Mouse (Mus musculus): ENCODE results near the gene Tmem163. TPM values are rescaled to one million over a fixed set of nuclear protein-coding genes. Genes with fewer than 3 reads are reported as not detected.

The Tmem163 gene
- polyA plus RNA-seq, 1 experiment from 2014 or later, result 50.5 TPM

- 45% methylated on average over 16 of the region's 16 CpGs for WGBS
- peak; percentile 78 for ATAC-seq
- Histone ChIP-seq H3K4me2 (ENCODE audit: low read length) (peak overlapping the region; percentile 10; the same call in 1 of the 2 replicates), H3K27me3 (replicated peaks; ENCODE audit: control insufficient read depth, insufficient read depth, low read length) (no peaks in the 10 kb centered on the region), H3K9ac (ENCODE audit: low read depth, low read length) (no peak overlapping the region), H3K4me1 (ENCODE audit: control insufficient read depth, insufficient read depth, low read depth, low read length) (peaks cover 3% of the 10 kb centered on the region; the same call in 1 of the 2 replicates), H3K4me3 (ENCODE audit: low read length) (no peak overlapping the region), H3K9me3 (ENCODE audit: control insufficient read depth, low read length) (no peaks in the 10 kb centered on the region), H3K36me3 (ENCODE audit: control insufficient read depth, insufficient read depth, low read length) (no peaks in the 10 kb centered on the region), H3K27ac (ENCODE audit: low read depth, low read length) (no peak overlapping the region)
These were observed 171.1 kb downstream of the Tmem163 start for GRCm38 (mm10) chr1:127508067-127508739.

GRCm38 (mm10) chr1:127507042-127507650 lies 172.2 kb downstream of the Tmem163 start:
- H3K4me3 ChIP-seq (ENCODE audit: low read length), result no peak overlapping the region
- 45% methylated on average over 10 of the region's 10 CpGs for WGBS
- no peaks in the 10 kb centered on the region for H3K36me3 ChIP-seq (ENCODE audit: control insufficient read depth, insufficient read depth, low read length)
- H3K4me2 ChIP-seq (ENCODE audit: low read length), result no peak overlapping the region
- no peaks in the 10 kb centered on the region for H3K27me3 ChIP-seq (replicated peaks; ENCODE audit: control insufficient read depth, insufficient read depth, low read length)
- H3K27ac ChIP-seq (ENCODE audit: low read depth, low read length), result no peak overlapping the region
- H3K9ac ChIP-seq (ENCODE audit: low read depth, low read length), result no peak overlapping the region
- no peaks in the 10 kb centered on the region for H3K9me3 ChIP-seq (ENCODE audit: control insufficient read depth, low read length)
- ATAC-seq, result no peak
- H3K4me1 ChIP-seq (ENCODE audit: control insufficient read depth, insufficient read depth, low read depth, low read length), result peaks cover 3% of the 10 kb centered on the region; the same call in 1 of the 2 replicates

GRCm38 (mm10) chr1:127500701-127501100 lies 178.6 kb downstream of the Tmem163 start:
- 60% methylated on average over 17 of the region's 17 CpGs for WGBS
- peak overlapping the region; percentile 55; the same call in 1 of the 2 replicates for H3K27ac ChIP-seq (ENCODE audit: low read depth, low read length)
- no peaks in the 10 kb centered on the region for H3K27me3 ChIP-seq (replicated peaks; ENCODE audit: control insufficient read depth, insufficient read depth, low read length)
- no peaks in the 10 kb centered on the region for H3K4me1 ChIP-seq (ENCODE audit: control insufficient read depth, insufficient read depth, low read depth, low read length)
- H3K9me3 ChIP-seq (ENCODE audit: control insufficient read depth, low read length), result no peaks in the 10 kb centered on the region
- H3K9ac ChIP-seq (ENCODE audit: low read depth, low read length), result no peak overlapping the region
- ATAC-seq, result 0 out of 2 replicates have a peak, but pooled peaks have one; percentile 8
- no peak overlapping the region for H3K4me2 ChIP-seq (ENCODE audit: low read length)
- no peaks in the 10 kb centered on the region for H3K36me3 ChIP-seq (ENCODE audit: control insufficient read depth, insufficient read depth, low read length)
- no peak overlapping the region for H3K4me3 ChIP-seq (ENCODE audit: low read length)

GRCm38 (mm10) chr1:127500219-127500618 lies 179.1 kb downstream of the Tmem163 start:
- H3K27me3 ChIP-seq (replicated peaks; ENCODE audit: control insufficient read depth, insufficient read depth, low read length), result no peaks in the 10 kb centered on the region
- H3K36me3 ChIP-seq (ENCODE audit: control insufficient read depth, insufficient read depth, low read length), result no peaks in the 10 kb centered on the region
- H3K27ac ChIP-seq (ENCODE audit: low read depth, low read length), result no peak overlapping the region; the same call in 1 of the 2 replicates
- no peaks in the 10 kb centered on the region for H3K9me3 ChIP-seq (ENCODE audit: control insufficient read depth, low read length)
- no peaks in the 10 kb centered on the region for H3K4me1 ChIP-seq (ENCODE audit: control insufficient read depth, insufficient read depth, low read depth, low read length)
- H3K9ac ChIP-seq (ENCODE audit: low read depth, low read length), result no peak overlapping the region
- no peak overlapping the region for H3K4me3 ChIP-seq (ENCODE audit: low read length)
- 7% methylated on average over 8 of the region's 8 CpGs for WGBS
- ATAC-seq, result peak; percentile 77
- no peak overlapping the region for H3K4me2 ChIP-seq (ENCODE audit: low read length)

- ATAC-seq, result no peak
- no peaks in the 10 kb centered on the region for H3K27me3 ChIP-seq (replicated peaks; ENCODE audit: control insufficient read depth, insufficient read depth, low read length)
- H3K4me2 ChIP-seq (ENCODE audit: low read length), result no peak overlapping the region
- H3K9me3 ChIP-seq (ENCODE audit: control insufficient read depth, low read length), result no peaks in the 10 kb centered on the region
- H3K4me3 ChIP-seq (ENCODE audit: low read length), result no peak overlapping the region
- no peaks in the 10 kb centered on the region for H3K4me1 ChIP-seq (ENCODE audit: control insufficient read depth, insufficient read depth, low read depth, low read length)
- 68% methylated on average over 9 of the region's 9 CpGs for WGBS
- H3K36me3 ChIP-seq (ENCODE audit: control insufficient read depth, insufficient read depth, low read length), result no peaks in the 10 kb centered on the region
- no peak overlapping the region for H3K27ac ChIP-seq (ENCODE audit: low read depth, low read length)
- no peak overlapping the region for H3K9ac ChIP-seq (ENCODE audit: low read depth, low read length)
These were observed 180.6 kb downstream of the Tmem163 start for GRCm38 (mm10) chr1:127498746-127499145.

GRCm38 (mm10) chr1:127496737-127497543 lies 182.4 kb downstream of the Tmem163 start:
- ATAC-seq, result peak; percentile 71
- H3K27me3 ChIP-seq (replicated peaks; ENCODE audit: control insufficient read depth, insufficient read depth, low read length), result no peaks in the 10 kb centered on the region
- WGBS, result 35% methylated on average over 9 of the region's 9 CpGs

GRCm38 (mm10) chr1:127487161-127487560 lies 192.2 kb downstream of the Tmem163 start:
- H3K27ac ChIP-seq (ENCODE audit: low read depth, low read length), result no peak overlapping the region
- WGBS, result 85% methylated on average over 4 of the region's 4 CpGs
- H3K27me3 ChIP-seq (replicated peaks; ENCODE audit: control insufficient read depth, insufficient read depth, low read length), result no peaks in the 10 kb centered on the region
- H3K9me3 ChIP-seq (ENCODE audit: control insufficient read depth, low read length), result no peaks in the 10 kb centered on the region
- no peak overlapping the region for H3K4me2 ChIP-seq (ENCODE audit: low read length)
- no peak overlapping the region for H3K9ac ChIP-seq (ENCODE audit: low read depth, low read length)
- H3K36me3 ChIP-seq (ENCODE audit: control insufficient read depth, insufficient read depth, low read length), result no peaks in the 10 kb centered on the region
- ATAC-seq, result no peak
- no peak overlapping the region for H3K4me3 ChIP-seq (ENCODE audit: low read length)
- no peaks in the 10 kb centered on the region for H3K4me1 ChIP-seq (ENCODE audit: control insufficient read depth, insufficient read depth, low read depth, low read length)

More at GRCm38 (mm10) chr1:127496737-127497543, 182.4 kb downstream of the Tmem163 start:
- Histone ChIP-seq H3K4me3 (ENCODE audit: low read length) (no peak overlapping the region), H3K27ac (ENCODE audit: low read depth, low read length) (no peak overlapping the region), H3K4me2 (ENCODE audit: low read length) (no peak overlapping the region), H3K36me3 (ENCODE audit: control insufficient read depth, insufficient read depth, low read length) (no peaks in the 10 kb centered on the region), H3K9me3 (ENCODE audit: control insufficient read depth, low read length) (no peaks in the 10 kb centered on the region), H3K4me1 (ENCODE audit: control insufficient read depth, insufficient read depth, low read depth, low read length) (no peaks in the 10 kb centered on the region), H3K9ac (ENCODE audit: low read depth, low read length) (no peak overlapping the region)

GRCm38 (mm10) chr1:127484826-127485225 lies 194.5 kb downstream of the Tmem163 start:
- H3K9me3 ChIP-seq (ENCODE audit: control insufficient read depth, low read length), result no peaks in the 10 kb centered on the region
- no peaks in the 10 kb centered on the region for H3K27me3 ChIP-seq (replicated peaks; ENCODE audit: control insufficient read depth, insufficient read depth, low read length)
- WGBS, result 45% methylated on average over 7 of the region's 7 CpGs
- no peaks in the 10 kb centered on the region for H3K36me3 ChIP-seq (ENCODE audit: control insufficient read depth, insufficient read depth, low read length)
- H3K4me3 ChIP-seq (ENCODE audit: low read length), result no peak overlapping the region
- H3K27ac ChIP-seq (ENCODE audit: low read depth, low read length), result no peak overlapping the region
- no peaks in the 10 kb centered on the region for H3K4me1 ChIP-seq (ENCODE audit: control insufficient read depth, insufficient read depth, low read depth, low read length)
- ATAC-seq, result no peak
- H3K4me2 ChIP-seq (ENCODE audit: low read length), result no peak overlapping the region
- H3K9ac ChIP-seq (ENCODE audit: low read depth, low read length), result no peak overlapping the region

- no peak for ATAC-seq
- H3K27me3 ChIP-seq (replicated peaks; ENCODE audit: control insufficient read depth, insufficient read depth, low read length), result no peaks in the 10 kb centered on the region
- no peaks in the 10 kb centered on the region for H3K36me3 ChIP-seq (ENCODE audit: control insufficient read depth, insufficient read depth, low read length)
- no peak overlapping the region for H3K4me3 ChIP-seq (ENCODE audit: low read length)
- H3K4me1 ChIP-seq (ENCODE audit: control insufficient read depth, insufficient read depth, low read depth, low read length), result no peaks in the 10 kb centered on the region
- 94% methylated on average over 8 of the region's 8 CpGs for WGBS
- H3K27ac ChIP-seq (ENCODE audit: low read depth, low read length), result no peak overlapping the region
- H3K9ac ChIP-seq (ENCODE audit: low read depth, low read length), result no peak overlapping the region
- H3K9me3 ChIP-seq (ENCODE audit: control insufficient read depth, low read length), result no peaks in the 10 kb centered on the region
- no peak overlapping the region for H3K4me2 ChIP-seq (ENCODE audit: low read length)
These were observed 195.2 kb downstream of the Tmem163 start for GRCm38 (mm10) chr1:127484188-127484587.
